Mouse (Mus musculus) c-Kit-positive CD71-positive TER-119-negative erythroid progenitor cells, embryonic 14.5 days (primary cell): ENCODE results near the gene Mc3r.

Source experiments
- DNase-seq: peaks from one replicate; pipeline ENCODE4 v3.0.0-alpha.2; 2013; ENCODE audit warnings: low read depth

The Mc3r gene

GRCm38 (mm10) chr2:172248106-172248764 is at the start of gene Mc3r:
TSS of gene Mc3r (plus strand) at chr2:172248492.
- peak; percentile 34 for DNase-seq

GRCm38 (mm10) chr2:172201998-172202780 is 46.1 kb upstream of the Mc3r start:
- DNase-seq, result no peak

GRCm38 (mm10) chr2:172207003-172207402 is 41.3 kb upstream of the Mc3r start:
- DNase-seq, result no peak

GRCm38 (mm10) chr2:172213480-172213879 is 34.8 kb upstream of the Mc3r start:
- no peak for DNase-seq

GRCm38 (mm10) chr2:172214336-172214735 is 34.0 kb upstream of the Mc3r start:
- DNase-seq, result no peak

- peak; percentile 62 for DNase-seq
Observed at GRCm38 (mm10) chr2:172215508-172216162, 32.7 kb upstream of the Mc3r start.

- DNase-seq, result no peak
Observed at GRCm38 (mm10) chr2:172216163-172216915, 32.0 kb upstream of the Mc3r start.

- no peak for DNase-seq
Observed at GRCm38 (mm10) chr2:172217886-172218285, 30.4 kb upstream of the Mc3r start.

- DNase-seq, result no peak
Observed at GRCm38 (mm10) chr2:172219186-172219585, 29.1 kb upstream of the Mc3r start.

- DNase-seq, result peak; percentile 34
Observed at GRCm38 (mm10) chr2:172221656-172222393, 26.5 kb upstream of the Mc3r start.

GRCm38 (mm10) chr2:172222394-172222785 is 25.9 kb upstream of the Mc3r start:
- no peak for DNase-seq

- no peak for DNase-seq
Observed at GRCm38 (mm10) chr2:172222891-172223290, 25.4 kb upstream of the Mc3r start.

- no peak for DNase-seq
Observed at GRCm38 (mm10) chr2:172223451-172224200, 24.7 kb upstream of the Mc3r start.

- DNase-seq, result no peak
Observed at GRCm38 (mm10) chr2:172226945-172227344, 21.3 kb upstream of the Mc3r start.

- no peak for DNase-seq
Observed at GRCm38 (mm10) chr2:172227808-172228207, 20.5 kb upstream of the Mc3r start.

- DNase-seq, result no peak
Observed at GRCm38 (mm10) chr2:172229190-172229589, 19.1 kb upstream of the Mc3r start.

GRCm38 (mm10) chr2:172230126-172230525 is 18.2 kb upstream of the Mc3r start:
- no peak for DNase-seq

- DNase-seq, result no peak
Observed at GRCm38 (mm10) chr2:172238220-172238619, 10.1 kb upstream of the Mc3r start.

GRCm38 (mm10) chr2:172241031-172241430 is 7.3 kb upstream of the Mc3r start:
- no peak for DNase-seq

GRCm38 (mm10) chr2:172245497-172245896 is 2.8 kb upstream of the Mc3r start:
- DNase-seq, result no peak

GRCm38 (mm10) chr2:172249336-172249735 is 1.0 kb downstream of the Mc3r start:
- DNase-seq, result no peak
